8 mouse cellular contexts compared by ENCODE assay signal in genomic region chr10:86301117-86301490, GRCm38 (mm10). TPM values are rescaled to one million over a fixed set of nuclear protein-coding genes. Genes with fewer than 3 reads are reported as not detected.
DNase-seq lines count a peak whose midpoint lies in the region; ATAC-seq and TF ChIP-seq lines count a peak whose summit lies in the region.

No protein-coding gene starts in this region.

- TF ChIP-seq CTCF in kidney, postnatal 0 days (IDR thresholded peaks at IDR 0.05; ENCODE audit: low read depth): no peak

- H3ac ChIP-seq in myocyte (ENCODE audit: control insufficient read depth, insufficient read length): peak overlapping the region; percentile 41

- H3K9ac ChIP-seq in kidney, postnatal 0 days (ENCODE audit: low read depth, low read length): peak overlapping the region; percentile 85
- H3K9ac ChIP-seq in embryonic facial prominence, embryonic 12.5 days: peak overlapping the region; percentile 79
- peak overlapping the region; percentile 59 for H3K9ac ChIP-seq in intestine, embryonic 14.5 days (ENCODE audit: low read length)

- peak overlapping the region; percentile 72 for H3K4me3 ChIP-seq in kidney, postnatal 0 days (replicated peaks; ENCODE audit: low read depth, low read length)
- peak overlapping the region; percentile 71 for H3K4me3 ChIP-seq in embryonic facial prominence, embryonic 12.5 days
- H3K4me3 ChIP-seq in intestine, embryonic 14.5 days (ENCODE audit: low read depth, low read length): peak overlapping the region; percentile 78
- H3K4me3 ChIP-seq in myocyte: peak overlapping the region; percentile 87

- H3K27ac ChIP-seq in kidney, postnatal 0 days: peak overlapping the region; percentile 84
- H3K27ac ChIP-seq in embryonic facial prominence, embryonic 12.5 days: peak overlapping the region; percentile 67; the same call in 1 of the 2 replicates
- peak overlapping the region; percentile 51 for H3K27ac ChIP-seq in intestine, embryonic 14.5 days (ENCODE audit: low read depth)

- no peaks in the 10 kb centered on the region for H3K27me3 ChIP-seq in kidney, postnatal 0 days (ENCODE audit: insufficient read depth, low read length)
- H3K27me3 ChIP-seq in embryonic facial prominence, embryonic 12.5 days: 0 out of 2 replicates have a peak, but pooled peaks cover 3% of the 10 kb centered on the region
- 0 out of 2 replicates have a peak, but pooled peaks cover 4% of the 10 kb centered on the region for H3K27me3 ChIP-seq in intestine, embryonic 14.5 days (replicated peaks; ENCODE audit: control insufficient read depth, insufficient read depth, low read length)
- H3K27me3 ChIP-seq in myocyte (ENCODE audit: control insufficient read depth, insufficient read depth, insufficient read length): no peaks in the 10 kb centered on the region

- peak; percentile 48 for DNase-seq in kidney, postnatal 0 days (ENCODE audit: low spot score)
- DNase-seq in kidney, postnatal 25 days: no peak
- no peak for DNase-seq in intestine, embryonic 14.5 days (ENCODE audit: low spot score)
- DNase-seq in spleen, postnatal 14 days (ENCODE audit: low spot score in 2 of 2): no peak
- DNase-seq in frontal cortex, postnatal 36 days (ENCODE audit: low spot score in 2 of 2): no peak
- DNase-seq in gastrocnemius, postnatal 10 days: no peak

- no peaks in the 10 kb centered on the region for H3K9me3 ChIP-seq in kidney, postnatal 0 days (replicated peaks; ENCODE audit: low read length)
- no peaks in the 10 kb centered on the region for H3K9me3 ChIP-seq in embryonic facial prominence, embryonic 12.5 days
- no peaks in the 10 kb centered on the region for H3K9me3 ChIP-seq in intestine, embryonic 14.5 days (ENCODE audit: control insufficient read depth, low read length)

- H3K36me3 ChIP-seq in kidney, postnatal 0 days (ENCODE audit: insufficient read depth, low read length): no peaks in the 10 kb centered on the region
- H3K36me3 ChIP-seq in embryonic facial prominence, embryonic 12.5 days: no peaks in the 10 kb centered on the region; the same call in 1 of the 2 replicates
- H3K36me3 ChIP-seq in intestine, embryonic 14.5 days (ENCODE audit: control insufficient read depth, insufficient read depth, low read length): peaks cover 5% of the 10 kb centered on the region; the same call in 1 of the 2 replicates
- H3K36me3 ChIP-seq in myocyte (ENCODE audit: control insufficient read depth, insufficient read depth): no peaks in the 10 kb centered on the region

- peaks cover 46% of the 10 kb centered on the region for H3K79me2 ChIP-seq in myocyte (ENCODE audit: control insufficient read depth, insufficient read depth)

- WGBS in kidney, postnatal 0 days: under 1% methylated on average over 10 of the region's 10 CpGs
- WGBS in embryonic facial prominence, embryonic 12.5 days: 3% methylated on average over 10 of the region's 10 CpGs
- WGBS in intestine, embryonic 14.5 days: 0% methylated on average over 9 of the region's 10 CpGs

- peaks cover 10% of the 10 kb centered on the region for H3K4me1 ChIP-seq in kidney, postnatal 0 days (replicated peaks; ENCODE audit: insufficient read depth, low read length)
- H3K4me1 ChIP-seq in embryonic facial prominence, embryonic 12.5 days: peaks cover 33% of the 10 kb centered on the region
- peaks cover 24% of the 10 kb centered on the region for H3K4me1 ChIP-seq in intestine, embryonic 14.5 days (replicated peaks; ENCODE audit: control insufficient read depth, insufficient read depth, low read length)

- H3K4me2 ChIP-seq in kidney, postnatal 0 days (ENCODE audit: low read length): peak overlapping the region; percentile 74
- H3K4me2 ChIP-seq in embryonic facial prominence, embryonic 12.5 days (replicated peaks): peak overlapping the region; percentile 73
- H3K4me2 ChIP-seq in intestine, embryonic 14.5 days (ENCODE audit: low read length): peak overlapping the region; percentile 93
- peak overlapping the region; percentile 98 for H3K4me2 ChIP-seq in myocyte (ENCODE audit: low read depth)

- ATAC-seq in kidney, postnatal 0 days (replicated peaks; ENCODE audit: low FRiP score, low read depth): no peak
- no peak for ATAC-seq in embryonic facial prominence, embryonic 12.5 days (ENCODE audit: insufficient number of reproducible peaks, insufficient read depth, low FRiP score, low TSS enrichment)
- ATAC-seq in intestine, embryonic 14.5 days (replicated peaks; ENCODE audit: low FRiP score, low TSS enrichment, low read depth): no peak

- TF ChIP-seq POLR2A in myocyte (IDR thresholded peaks at IDR 0.05; ENCODE audit: insufficient read length, low read depth): no peak

TF ChIP-seq in myocyte, 11 proteins besides CTCF, POLR2A, EP300 and RAD21:
- no peak for TF ChIP-seq TCF12 (IDR thresholded peaks at IDR 0.05; ENCODE audit: insufficient read depth, poor library complexity, severe bottlenecking)
- no peak for TF ChIP-seq USF1 (IDR thresholded peaks at IDR 0.05; ENCODE audit: low read depth)
- no peak for TF ChIP-seq MYOD1 (IDR thresholded peaks at IDR 0.05; ENCODE audit: control insufficient read depth in 1 of 3, insufficient read length in 2 of 3, low read depth in 2 of 3)
- TF ChIP-seq E2F4 (IDR thresholded peaks at IDR 0.05; ENCODE audit: insufficient read depth): no peak
- TF ChIP-seq MAX (IDR thresholded peaks at IDR 0.05; ENCODE audit: low read depth): no peak
- no peak for TF ChIP-seq REST (IDR thresholded peaks at IDR 0.05; ENCODE audit: insufficient read depth, insufficient read length)
- TF ChIP-seq POLR2AphosphoS2 (IDR thresholded peaks at IDR 0.05; ENCODE audit: insufficient read length, low read depth): no peak
- no peak for TF ChIP-seq SRF (IDR thresholded peaks at IDR 0.05; ENCODE audit: control insufficient read depth, insufficient read length, low read depth)
- TF ChIP-seq CEBPB (IDR thresholded peaks at IDR 0.05; ENCODE audit: insufficient read depth, poor library complexity, severe bottlenecking): no peak
- no peak for TF ChIP-seq TCF3 (IDR thresholded peaks at IDR 0.05; ENCODE audit: insufficient read length, low read depth)

RNA-seq across cellular contexts. Expression of gene Timp3, which starts 0.9 kb away (rescaled TPM):
- 87.4 and 99.7 TPM in 2 replicates for polyA plus RNA-seq in kidney, postnatal 0 days (2015; fragmentation: Nextera tagmentation; extraction: Ambion mirVana)
- 66.3 and 66.4 TPM in 2 replicates for polyA plus RNA-seq in embryonic facial prominence, embryonic 12.5 days (2016; fragmentation: Nextera tagmentation; extraction: Ambion mirVana)
- polyA plus RNA-seq in intestine, embryonic 14.5 days (2014; fragmentation: Nextera tagmentation; extraction: Ambion mirVana): 58.4 and 68.4 TPM in 2 replicates
- polyA plus RNA-seq in myocyte (2012; fragmentation: generic; extraction: Trizol): 18.7 TPM
- 100 to 1,000 TPM; 104 to 106 TPM for total RNA-seq in gastrocnemius, postnatal 10 days (2021)
